Mouse (Mus musculus): ENCODE data around the gene Nos3.

Gene Nos3

GRCm38 (mm10) chr5:24344477-24345051, 20.0 kb upstream of the Nos3 start:
- DNase-seq (ENCODE audit: low spot score): peak; percentile 63

GRCm38 (mm10) chr5:24346313-24346712, 18.3 kb upstream of the Nos3 start:
- no peak for DNase-seq (ENCODE audit: low spot score)

- DNase-seq (ENCODE audit: low spot score): peak; percentile 45
Measured at GRCm38 (mm10) chr5:24347186-24347875, 17.3 kb upstream of the Nos3 start.

GRCm38 (mm10) chr5:24348128-24348527, 16.5 kb upstream of the Nos3 start:
- peak; percentile 92 for DNase-seq (ENCODE audit: low spot score)

- DNase-seq (ENCODE audit: low spot score): peak; percentile 78
Measured at GRCm38 (mm10) chr5:24348546-24348945, 16.1 kb upstream of the Nos3 start.

GRCm38 (mm10) chr5:24350073-24350472, 14.5 kb upstream of the Nos3 start:
- peak; percentile 58 for DNase-seq (ENCODE audit: low spot score)

- peak; percentile 71 for DNase-seq (ENCODE audit: low spot score)
Measured at GRCm38 (mm10) chr5:24350531-24351250, 13.9 kb upstream of the Nos3 start.

GRCm38 (mm10) chr5:24351278-24351677, 13.3 kb upstream of the Nos3 start, which contains the start of gene Kcnh2:
TSS of gene Kcnh2 (minus strand) at chr5:24351604.
- no peak for DNase-seq (ENCODE audit: low spot score)

- peak; percentile 94 for DNase-seq (ENCODE audit: low spot score)
Measured at GRCm38 (mm10) chr5:24351701-24352171, 12.9 kb upstream of the Nos3 start.

GRCm38 (mm10) chr5:24352251-24352859, 12.3 kb upstream of the Nos3 start:
- peak; percentile 84 for DNase-seq (ENCODE audit: low spot score)

GRCm38 (mm10) chr5:24353327-24353726, 11.3 kb upstream of the Nos3 start:
- peak; percentile 53 for DNase-seq (ENCODE audit: low spot score)

GRCm38 (mm10) chr5:24356764-24357163, 7.8 kb upstream of the Nos3 start:
- no peak for DNase-seq (ENCODE audit: low spot score)

GRCm38 (mm10) chr5:24357461-24357860, 7.1 kb upstream of the Nos3 start:
- peak; percentile 93 for DNase-seq (ENCODE audit: low spot score)

GRCm38 (mm10) chr5:24360792-24361454, 3.7 kb upstream of the Nos3 start:
- DNase-seq (ENCODE audit: low spot score): peak; percentile 89

GRCm38 (mm10) chr5:24363467-24363866, 1.1 kb upstream of the Nos3 start:
- peak; percentile 36 for DNase-seq (ENCODE audit: low spot score)

- DNase-seq (ENCODE audit: low spot score): peak; percentile 33
Measured at GRCm38 (mm10) chr5:24364061-24364460, 549 bp upstream of the Nos3 start.

- DNase-seq (ENCODE audit: low spot score): no peak
Measured at GRCm38 (mm10) chr5:24364963-24365362, 353 bp downstream of the Nos3 start.

GRCm38 (mm10) chr5:24365528-24365927, 918 bp downstream of the Nos3 start:
- peak; percentile 36 for DNase-seq (ENCODE audit: low spot score)

- DNase-seq (ENCODE audit: low spot score): no peak
Measured at GRCm38 (mm10) chr5:24366426-24366825, 1.8 kb downstream of the Nos3 start.

GRCm38 (mm10) chr5:24369767-24370166, 5.2 kb downstream of the Nos3 start:
- DNase-seq (ENCODE audit: low spot score): no peak

- no peak for DNase-seq (ENCODE audit: low spot score)
Measured at GRCm38 (mm10) chr5:24373807-24374206, 9.2 kb downstream of the Nos3 start.

- no peak for DNase-seq (ENCODE audit: low spot score)
Measured at GRCm38 (mm10) chr5:24374216-24374615, 9.6 kb downstream of the Nos3 start.

Data from testis, postnatal 10 days (tissue).